In genomic region chr1:127425021-127425532, GRCm38 (mm10) we compare ENCODE assay signal across 9 mouse cellular contexts.
DNase-seq lines count a peak whose midpoint lies in the region; ATAC-seq lines count a peak whose summit lies in the region.
"Had no signal": no experiment of that assay in that cellular context is flagged by ENCODE, and none has a peak within 500 bp of the region (broad histone marks: within the 10 kb centered on the region; RNA-seq: fewer than 3 reads in every experiment).

No protein-coding gene starts in this region.

- intact Hi-C loops in left cerebral cortex, postnatal 36 days (cut with DNase I) = no loop called here

- H3K9ac ChIP-seq in kidney, embryonic 16.5 days (replicated peaks; ENCODE audit: low read length) = no peak overlapping the region
- H3K9ac ChIP-seq in forebrain, embryonic 15.5 days (replicated peaks) = no peak overlapping the region

- no peaks in the 10 kb centered on the region for H3K9me3 ChIP-seq in kidney, embryonic 16.5 days (ENCODE audit: low read length)
- H3K9me3 ChIP-seq in forebrain, embryonic 15.5 days = no peaks in the 10 kb centered on the region

- H3K27me3 ChIP-seq in kidney, embryonic 16.5 days (ENCODE audit: insufficient read depth, low read length) = no peaks in the 10 kb centered on the region
- no peaks in the 10 kb centered on the region for H3K27me3 ChIP-seq in forebrain, embryonic 15.5 days

- H3K4me2 ChIP-seq in kidney, embryonic 16.5 days (replicated peaks; ENCODE audit: low read depth, low read length) = no peak overlapping the region
- no peak overlapping the region for H3K4me2 ChIP-seq in forebrain, embryonic 15.5 days (replicated peaks)

- no peaks in the 10 kb centered on the region for H3K36me3 ChIP-seq in kidney, embryonic 16.5 days (ENCODE audit: insufficient read depth, low read length)
- H3K36me3 ChIP-seq in forebrain, embryonic 15.5 days = no peaks in the 10 kb centered on the region

- DNase-seq in kidney, adult 8-10 months = no peak
- DNase-seq in Muller cell, postnatal 12 days (ENCODE audit: inconsistent ontology term) = peak; percentile 93
- peak; percentile 56 to 57 for DNase-seq in left cerebral cortex, postnatal 36 days (ENCODE audit: low spot score in 2 of 2)
- no peak for DNase-seq in gastrocnemius, adult 8-10 months (ENCODE audit: low spot score in 2 of 2)
- DNase-seq in kidney, adult 9 months = no peak

- no peak overlapping the region for H3K4me3 ChIP-seq in kidney, embryonic 16.5 days (ENCODE audit: low read length)
- H3K4me3 ChIP-seq in forebrain, embryonic 15.5 days = no peak overlapping the region
- H3K4me3 ChIP-seq: layer of hippocampus, adult 2 months had no signal

- no peak overlapping the region for H3K27ac ChIP-seq in kidney, embryonic 16.5 days (ENCODE audit: low read length)
- peak overlapping the region; percentile 17; the same call in 1 of the 2 replicates for H3K27ac ChIP-seq in forebrain, embryonic 15.5 days (replicated peaks)
- H3K27ac ChIP-seq: layer of hippocampus, adult 2 months had no signal

- peak; percentile 44; the same call in 1 of the 2 replicates for ATAC-seq in kidney, embryonic 16.5 days (ENCODE audit: low FRiP score, low TSS enrichment)
- ATAC-seq in forebrain, embryonic 15.5 days (replicated peaks) = peak; percentile 42
- peak; percentile 63 for ATAC-seq in neutrophil, adult 5-6 weeks (ENCODE audit: extremely low read depth, insufficient number of reproducible peaks, low FRiP score, poor library complexity, severe bottlenecking)

- 52% methylated on average over 6 of the region's 6 CpGs for WGBS in kidney, embryonic 16.5 days
- 35% methylated on average over 6 of the region's 6 CpGs for WGBS in forebrain, embryonic 15.5 days

- H3K4me1 ChIP-seq in kidney, embryonic 16.5 days (ENCODE audit: insufficient read depth, low read length) = no peaks in the 10 kb centered on the region
- peaks cover 36% of the 10 kb centered on the region for H3K4me1 ChIP-seq in forebrain, embryonic 15.5 days

Comparison
In these comparisons a context has a peak if more than half of its experiments do, and no peak if none do; other contexts are left out.
1. DNase-seq: peak in Muller cell, postnatal 12 days (single experiment) and left cerebral cortex, postnatal 36 days (2 of 2); none in kidney, adult 8-10 months (0 of 2), gastrocnemius, adult 8-10 months (0 of 2) and kidney, adult 9 months (single experiment).
2. Peak in every context shown above with its lines, with median percentiles within 50 percentile points of each other: ATAC-seq.